Mouse (Mus musculus): Measurements from ENCODE around the gene Mier1.

DNA sequence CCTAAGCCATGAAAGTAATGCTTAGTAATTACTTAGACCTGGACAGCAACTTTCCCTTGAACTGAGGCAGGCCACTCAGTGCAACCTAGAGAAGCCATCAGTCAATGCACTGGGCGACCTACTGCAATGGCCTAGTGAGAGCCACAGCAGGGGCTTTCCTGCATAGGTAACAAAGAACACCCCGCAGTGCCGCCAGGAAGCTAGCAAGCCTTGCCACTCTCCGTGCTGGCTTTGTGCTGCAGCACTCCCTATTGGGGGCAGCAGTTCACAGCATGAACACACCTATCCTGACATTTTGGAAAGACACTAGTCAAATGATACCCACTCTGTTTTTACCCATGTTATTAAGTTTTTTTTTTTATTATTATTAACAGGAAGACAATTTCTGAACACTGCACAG lies 84.9 kb downstream of the Mier1 start:
- TF ChIP-seq CTCF (IDR thresholded peaks at IDR 0.05; ENCODE audit: borderline replicate concordance, control insufficient read depth, extremely low read depth, insufficient read depth, low read length, poor library complexity), result no peak
- TF ChIP-seq POLR2A (IDR thresholded peaks at IDR 0.05; ENCODE audit: control insufficient read depth, extremely low read depth, insufficient read depth, low read length, poor library complexity), result no peak

Data from thymus, adult 2 months (tissue).